Mouse (Mus musculus): ENCODE data around the gene Pole3.

Gene Pole3

DNA sequence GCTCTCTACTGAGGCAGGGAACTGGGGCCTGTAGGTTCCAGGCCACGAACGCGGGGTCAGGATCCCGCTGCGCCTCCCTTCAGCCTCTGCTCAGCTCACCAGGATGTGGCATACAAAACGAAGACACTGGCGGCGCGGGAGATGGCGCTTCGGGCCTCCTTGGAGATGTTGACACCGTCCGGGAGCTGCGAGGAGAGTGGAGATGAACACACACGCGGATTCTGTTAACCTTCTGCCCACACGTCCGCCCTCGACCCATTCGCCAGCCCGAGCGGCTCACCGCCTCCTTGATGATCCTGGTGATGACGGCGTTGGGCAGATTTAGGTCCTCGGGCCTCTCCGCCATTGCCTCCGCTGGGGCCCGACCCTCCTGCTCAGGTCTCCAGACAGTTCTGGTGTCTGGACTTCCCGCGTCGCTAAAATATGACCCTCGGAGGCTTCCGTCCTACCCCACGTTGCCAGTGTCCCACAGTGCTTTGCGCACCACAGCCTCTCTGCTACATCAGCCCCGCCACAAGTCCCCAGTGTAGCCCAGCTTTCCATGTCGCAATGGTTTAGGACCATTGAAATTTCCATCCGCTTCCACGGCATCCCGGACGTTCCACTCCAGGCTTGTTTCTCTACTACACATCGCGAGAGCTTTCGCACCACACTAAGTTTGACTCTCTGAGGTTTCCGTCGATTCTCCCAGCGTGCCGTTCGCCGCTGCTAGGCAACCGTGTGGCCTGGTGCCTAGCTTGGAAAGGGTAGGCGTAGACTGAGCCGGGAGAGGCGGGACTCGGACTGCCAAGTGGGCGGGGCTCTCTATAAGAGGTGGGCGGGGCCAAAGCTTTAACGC lies at the start of gene Pole3, which contains the start of gene 4933430I17Rik:
Pole3 (minus strand) TSS at position 418 of the 838 bp plus-strand sequence.
4933430I17Rik (plus strand) TSS at position 719 of the 838 bp plus-strand sequence.
- in situ Hi-C loops (cut with MboI; ENCODE audit: low sequenced_read_pairs) = no loop called here

DNA sequence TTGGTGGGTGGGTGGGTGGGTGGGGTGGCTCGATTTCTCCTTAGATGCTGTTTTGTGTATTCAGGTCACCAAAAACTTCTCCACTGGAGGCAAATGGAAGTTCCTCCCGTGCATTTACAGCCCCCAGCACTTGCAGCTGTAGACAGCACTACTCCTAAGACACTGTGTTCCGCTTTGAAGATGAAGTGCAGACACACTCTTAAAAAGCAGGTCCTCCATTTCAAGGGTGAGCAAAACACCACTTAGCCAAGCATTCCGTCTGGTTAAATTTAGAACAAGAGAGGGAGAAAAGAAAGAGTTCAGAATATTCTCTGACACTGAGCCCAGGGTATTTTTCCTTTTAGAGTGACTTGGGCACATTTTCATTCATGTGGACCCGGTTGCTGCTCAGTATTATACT lies 45.2 kb upstream of the Pole3 start:
- in situ Hi-C loops (cut with MboI; ENCODE audit: low sequenced_read_pairs) = no loop called here

DNA sequence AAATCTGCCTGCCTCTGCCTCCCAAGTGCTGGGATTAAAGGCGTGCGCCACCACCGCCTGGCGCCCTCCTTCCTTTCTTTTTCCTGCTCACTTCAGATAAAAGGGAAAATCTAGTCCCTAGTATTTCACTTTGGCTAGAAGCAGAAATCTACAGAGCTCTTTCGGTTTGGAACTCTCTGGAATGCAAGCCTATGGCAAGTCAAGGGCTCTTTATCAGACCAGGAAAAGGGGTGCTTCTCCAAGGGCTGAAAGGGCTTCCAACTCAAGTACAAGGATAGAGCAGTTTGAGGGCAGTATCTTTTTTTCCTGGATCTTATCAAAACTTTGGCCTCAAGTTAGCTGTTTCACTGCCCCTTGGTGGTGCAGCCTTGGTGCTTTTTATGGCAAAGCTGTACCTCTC lies 44.7 kb upstream of the Pole3 start:
- in situ Hi-C loops (cut with MboI; ENCODE audit: low sequenced_read_pairs) = no loop called here

DNA sequence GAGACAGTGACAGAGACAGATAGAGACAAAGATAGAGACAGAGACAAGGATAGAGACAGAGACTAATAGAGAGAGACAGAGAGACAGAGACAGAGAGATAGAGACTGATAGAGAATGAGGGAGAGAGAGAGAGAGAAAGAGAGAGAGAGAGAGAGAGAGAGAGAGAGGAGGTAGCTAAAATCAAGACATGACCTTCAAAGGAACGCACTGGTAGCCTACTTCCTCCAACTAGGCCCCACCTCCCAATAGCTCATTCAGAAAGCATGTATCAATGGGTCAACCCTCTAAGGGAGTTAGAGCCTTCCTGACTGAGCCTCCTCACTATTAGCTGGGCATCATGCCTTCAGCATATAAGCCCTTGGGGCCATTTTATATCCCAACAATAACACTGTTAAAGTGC lies 43.5 kb upstream of the Pole3 start:
- in situ Hi-C loops (cut with MboI; ENCODE audit: low sequenced_read_pairs) = no loop called here

DNA sequence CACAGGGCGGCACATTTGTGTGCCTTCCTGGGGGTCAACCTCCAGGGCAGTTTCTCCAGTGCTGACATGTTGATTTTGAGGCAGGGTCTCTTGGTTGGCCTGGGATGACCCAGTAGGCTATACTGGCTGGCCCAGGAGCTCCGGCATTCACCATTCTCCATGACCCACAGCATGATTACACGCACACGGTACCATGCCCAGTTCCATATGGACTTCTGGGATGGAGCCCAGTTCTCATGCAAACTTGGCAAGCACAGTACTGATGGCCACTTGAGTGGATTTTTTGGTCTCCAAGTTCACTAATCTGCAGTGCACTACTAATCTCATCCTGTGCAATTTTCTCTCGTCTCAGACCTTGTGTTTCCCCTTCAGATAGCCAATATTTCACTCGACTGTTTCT lies 42.8 kb upstream of the Pole3 start:
- in situ Hi-C loops (cut with MboI; ENCODE audit: low sequenced_read_pairs) = no loop called here

DNA sequence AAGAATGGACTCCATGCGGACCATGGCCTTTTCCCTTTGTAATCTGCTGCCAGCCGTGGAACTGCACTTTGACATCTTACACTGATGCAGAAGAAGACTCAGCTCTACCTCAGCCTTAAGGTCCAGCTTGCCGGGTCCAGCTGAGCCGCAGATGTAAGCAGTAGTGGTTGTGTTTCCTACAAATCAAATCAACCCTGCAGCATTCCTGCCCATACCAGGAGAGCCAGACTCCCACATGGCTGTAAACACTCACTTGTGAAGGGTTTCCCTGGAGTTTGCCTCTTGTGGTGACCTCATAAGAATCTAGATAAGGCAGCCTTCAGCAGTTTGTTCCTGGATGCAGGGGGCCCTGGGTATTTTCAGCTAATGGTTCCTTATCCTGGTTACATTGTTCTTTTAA lies 41.7 kb upstream of the Pole3 start:
- in situ Hi-C loops (cut with MboI; ENCODE audit: low sequenced_read_pairs) = no loop called here

DNA sequence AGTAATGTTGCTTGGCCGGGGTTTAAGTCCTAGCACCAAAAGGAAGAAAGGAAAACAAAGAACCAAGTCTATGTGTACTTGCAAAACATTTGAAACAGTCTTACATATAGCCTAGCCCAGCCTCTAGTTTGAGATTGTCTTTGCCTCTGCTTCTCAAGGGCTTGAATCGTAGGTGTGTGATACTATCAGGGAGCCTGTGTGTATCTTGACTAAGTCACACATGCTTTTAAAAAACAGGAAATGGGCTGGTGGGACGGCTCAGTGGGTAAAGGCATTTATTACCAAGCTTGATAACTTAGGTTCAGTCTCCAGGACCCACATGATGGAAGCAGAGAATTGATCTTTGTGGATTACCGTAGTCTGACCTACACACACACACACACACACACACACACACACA lies 37.1 kb upstream of the Pole3 start:
- in situ Hi-C loops (cut with MboI; ENCODE audit: low sequenced_read_pairs) = no loop called here

DNA sequence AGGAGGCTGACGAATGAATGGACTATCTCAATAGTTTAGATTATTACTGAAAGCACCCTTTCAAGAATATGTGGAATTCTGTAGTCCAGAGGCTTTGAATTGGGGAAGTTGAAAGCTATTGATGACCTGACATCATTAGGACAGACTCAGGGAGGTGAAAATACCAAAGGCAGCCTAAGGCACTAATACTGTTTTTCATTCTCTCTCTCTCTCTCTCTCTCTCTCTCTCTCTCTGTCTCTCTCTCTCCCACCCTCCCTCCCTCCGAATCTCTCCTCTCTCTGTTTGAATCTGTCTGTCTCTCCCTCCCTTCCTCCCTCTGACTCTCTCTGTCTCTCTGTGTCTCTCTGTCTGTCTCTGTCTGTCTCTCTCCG lies 36.7 kb upstream of the Pole3 start:
- in situ Hi-C loops (cut with MboI; ENCODE audit: low sequenced_read_pairs) = no loop called here

DNA sequence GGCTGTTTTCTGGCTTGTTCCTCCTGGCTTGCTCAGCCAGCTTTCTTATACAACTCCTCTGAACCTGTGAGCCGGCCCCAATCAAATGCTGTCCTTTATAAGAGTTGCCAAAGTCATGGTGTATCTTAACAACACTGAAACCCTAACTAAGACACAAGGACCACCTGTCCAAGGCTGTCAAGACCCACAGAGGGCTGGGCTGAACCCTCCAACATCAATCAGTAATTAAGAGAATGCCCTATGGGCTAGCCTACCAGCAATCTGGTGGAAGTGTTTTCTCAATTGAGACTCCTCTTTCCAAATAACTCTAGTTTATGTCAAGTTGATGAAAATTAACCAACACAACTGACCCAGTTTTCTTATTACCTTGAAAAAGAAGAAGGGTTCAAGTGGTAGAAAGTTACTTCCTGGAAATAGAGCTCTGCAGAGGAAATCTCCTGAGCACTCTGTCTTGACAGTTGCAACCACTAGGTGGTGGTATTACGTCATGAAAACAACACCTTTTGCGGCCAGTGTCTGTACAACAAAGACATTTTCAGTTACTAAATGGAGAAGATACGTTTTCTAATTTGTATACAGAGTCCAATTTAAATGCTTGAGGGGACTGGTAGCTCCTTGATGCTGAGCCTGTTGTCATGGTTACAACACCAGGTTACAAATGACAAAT lies 36.2 kb upstream of the Pole3 start:
- in situ Hi-C loops (cut with MboI; ENCODE audit: low sequenced_read_pairs) = no loop called here

DNA sequence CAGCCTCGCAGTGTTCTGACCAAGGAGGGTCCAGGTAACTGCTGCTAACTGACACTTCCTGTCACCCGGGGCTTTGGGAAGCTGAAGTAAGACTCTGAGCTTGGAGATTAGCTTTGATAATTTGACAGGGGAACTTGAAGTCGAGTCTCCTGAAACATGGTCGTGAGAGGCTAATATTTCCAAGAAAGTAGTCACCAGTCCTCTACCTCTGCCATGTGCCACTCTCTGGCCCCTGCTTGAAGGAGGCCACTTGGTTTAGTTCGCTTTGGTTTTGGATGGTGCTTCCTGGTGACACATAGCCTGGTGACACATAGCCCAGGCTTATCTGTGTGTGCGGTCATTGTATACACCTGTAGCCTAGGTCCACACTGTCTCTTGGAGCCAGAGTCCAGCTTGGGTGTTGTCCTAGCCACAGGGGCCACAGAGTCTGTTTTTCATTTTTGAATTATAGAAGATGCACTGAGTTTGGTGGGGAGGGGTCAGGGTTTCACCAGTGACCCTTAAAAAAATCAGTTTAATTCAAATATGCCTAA lies 35.0 kb upstream of the Pole3 start, which contains the start of gene Rgs3:
Rgs3 (plus strand) TSS at position 51 of the 533 bp plus-strand sequence.
- in situ Hi-C loops (cut with MboI; ENCODE audit: low sequenced_read_pairs) = loop anchor here (5.0 to 10.0 kb wide), 2 partner anchors 137 to 195 kb away; no protein-coding TSS in a partner anchor

DNA sequence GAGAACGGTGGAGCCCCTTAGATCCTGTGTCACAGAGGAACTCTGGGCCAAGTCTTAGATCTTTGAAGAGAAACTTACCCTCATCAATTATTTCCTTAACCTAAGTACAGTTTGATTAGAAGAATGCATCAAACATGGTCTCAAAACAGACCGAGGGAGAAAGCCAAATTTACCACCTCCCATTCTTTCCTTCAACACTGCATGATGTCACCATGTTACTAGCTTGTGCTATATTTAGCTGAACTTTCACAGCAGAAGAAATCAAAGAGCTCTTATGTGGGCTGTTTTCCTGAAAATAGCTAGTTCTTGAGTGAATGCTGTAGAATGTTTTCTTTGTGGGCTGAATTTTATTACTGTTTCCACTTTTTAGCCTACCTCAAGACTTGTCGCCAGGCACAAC lies 32.6 kb upstream of the Pole3 start:
- in situ Hi-C loops (cut with MboI; ENCODE audit: low sequenced_read_pairs) = loop anchor here (5.0 to 10.0 kb wide), 2 partner anchors 140 to 197 kb away; no protein-coding TSS in a partner anchor

DNA sequence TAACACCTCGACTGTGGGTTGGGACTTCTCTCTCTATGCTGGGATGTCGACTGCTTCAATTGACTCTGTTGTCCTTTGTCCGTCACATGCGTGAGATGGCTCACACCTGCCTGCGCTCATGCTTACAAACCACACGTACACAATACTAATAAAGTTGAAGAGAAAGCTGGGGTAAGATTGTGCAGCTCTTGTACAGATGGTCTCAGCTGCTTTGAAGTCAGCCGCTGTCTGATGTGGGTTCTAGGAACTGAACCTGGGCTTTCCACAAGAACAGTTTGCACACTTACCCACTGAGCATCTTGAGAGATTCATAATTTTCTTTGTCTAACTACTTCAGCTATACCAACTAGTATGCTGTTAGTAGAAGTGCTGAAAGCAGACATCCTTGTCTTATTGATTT lies 27.1 kb upstream of the Pole3 start:
- in situ Hi-C loops (cut with MboI; ENCODE audit: low sequenced_read_pairs) = loop anchor here (10.0 kb wide), 1 partner anchor 203 kb away; no protein-coding TSS in a partner anchor

DNA sequence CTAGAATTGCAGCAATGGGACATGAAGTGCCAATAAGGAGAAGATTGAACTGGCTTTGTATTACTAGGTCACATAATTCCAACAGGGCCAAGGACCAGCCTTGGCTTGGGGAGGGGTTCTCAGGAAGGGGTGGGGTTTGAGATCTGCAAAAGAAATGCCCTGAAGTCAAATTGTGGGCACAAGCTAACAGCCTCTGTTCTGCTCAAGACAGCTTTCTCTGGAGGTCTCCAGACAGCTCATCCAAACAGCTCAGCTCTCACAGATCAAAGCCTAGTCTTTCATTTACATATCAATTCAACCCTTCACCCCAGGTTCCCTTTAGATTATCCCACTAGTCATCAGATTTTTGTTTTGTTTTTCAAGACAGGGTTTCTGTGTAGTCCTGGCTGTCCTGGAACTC lies 19.9 kb upstream of the Pole3 start:
- in situ Hi-C loops (cut with MboI; ENCODE audit: low sequenced_read_pairs) = no loop called here

DNA sequence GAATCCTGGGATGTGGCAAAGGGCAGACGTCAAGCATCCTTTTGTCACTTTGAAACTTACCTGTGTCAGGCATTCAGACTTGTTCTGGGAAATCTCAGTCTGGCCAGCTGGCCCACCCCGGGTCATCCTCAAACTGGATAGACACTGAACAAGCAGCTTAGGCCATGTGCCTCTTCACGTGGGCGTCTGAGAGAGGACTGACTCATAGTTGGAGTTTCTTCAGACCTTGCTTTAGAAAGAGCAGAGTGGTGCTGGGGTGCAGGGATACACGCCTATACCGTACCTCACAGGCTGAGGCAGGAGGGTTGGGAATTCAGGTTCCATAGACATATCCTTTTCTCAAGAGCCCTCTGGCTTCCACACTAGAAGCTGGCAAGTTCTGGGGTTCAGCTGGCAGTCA lies 18.9 kb upstream of the Pole3 start:
- in situ Hi-C loops (cut with MboI; ENCODE audit: low sequenced_read_pairs) = no loop called here

DNA sequence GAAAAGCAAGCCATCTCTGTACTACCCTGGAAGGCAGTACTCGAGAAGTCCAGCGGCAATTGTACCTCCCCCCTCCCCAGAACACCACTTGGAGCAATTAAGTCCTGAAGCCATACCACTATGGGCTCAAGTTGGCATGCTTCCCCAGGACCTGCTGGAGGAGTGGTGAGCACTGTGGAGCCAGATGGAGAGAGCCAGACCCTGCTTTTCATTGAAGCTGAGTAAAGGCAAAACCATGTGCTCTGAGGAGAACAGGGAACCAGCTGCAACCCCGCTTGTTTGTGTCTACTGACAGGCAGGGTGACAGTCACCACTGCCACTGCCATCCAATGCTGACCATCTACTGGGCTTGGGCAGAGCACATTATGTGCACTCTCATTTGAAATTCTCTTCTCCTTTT lies 16.9 kb upstream of the Pole3 start:
- in situ Hi-C loops (cut with MboI; ENCODE audit: low sequenced_read_pairs) = no loop called here

DNA sequence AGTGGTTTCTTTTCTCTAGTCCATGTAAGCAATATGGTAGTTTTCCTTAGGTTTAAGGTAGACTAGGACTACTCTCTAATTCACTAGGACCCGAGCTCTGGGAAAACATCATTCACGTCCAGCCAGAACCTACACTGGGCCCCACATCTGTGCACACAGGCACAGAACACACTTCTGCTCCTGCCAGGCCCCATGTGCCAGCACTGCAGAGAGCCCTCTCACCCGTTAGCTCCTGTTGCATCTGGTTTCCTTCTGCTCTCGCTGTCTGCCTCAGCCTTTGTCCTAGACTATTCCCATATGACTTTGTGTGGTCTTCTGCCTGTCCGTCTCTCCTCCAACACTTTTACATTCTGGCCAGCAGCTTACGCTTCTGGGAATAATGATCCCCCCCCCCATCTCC lies 8.9 kb upstream of the Pole3 start:
- in situ Hi-C loops (cut with MboI; ENCODE audit: low sequenced_read_pairs) = no loop called here

DNA sequence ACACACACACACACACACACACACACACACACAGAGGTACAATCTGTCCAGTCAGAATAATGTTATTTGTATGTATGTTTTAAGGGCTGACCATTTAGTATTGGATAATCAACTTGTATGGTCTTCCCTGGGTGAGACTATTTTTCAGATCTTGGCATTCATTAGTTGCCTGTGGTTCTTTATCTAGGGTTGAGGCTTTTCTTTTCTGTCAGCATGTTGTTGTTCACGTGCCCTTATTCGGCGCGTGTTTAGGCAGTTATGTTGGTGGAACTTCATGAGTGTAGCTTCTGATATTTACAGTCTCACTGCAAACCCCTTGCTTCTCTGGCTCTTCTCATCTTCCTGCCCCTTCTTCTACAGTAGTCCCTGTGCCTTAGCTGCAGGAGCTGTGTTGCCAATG lies 2.8 kb upstream of the Pole3 start:
- in situ Hi-C loops (cut with MboI; ENCODE audit: low sequenced_read_pairs) = no loop called here

DNA sequence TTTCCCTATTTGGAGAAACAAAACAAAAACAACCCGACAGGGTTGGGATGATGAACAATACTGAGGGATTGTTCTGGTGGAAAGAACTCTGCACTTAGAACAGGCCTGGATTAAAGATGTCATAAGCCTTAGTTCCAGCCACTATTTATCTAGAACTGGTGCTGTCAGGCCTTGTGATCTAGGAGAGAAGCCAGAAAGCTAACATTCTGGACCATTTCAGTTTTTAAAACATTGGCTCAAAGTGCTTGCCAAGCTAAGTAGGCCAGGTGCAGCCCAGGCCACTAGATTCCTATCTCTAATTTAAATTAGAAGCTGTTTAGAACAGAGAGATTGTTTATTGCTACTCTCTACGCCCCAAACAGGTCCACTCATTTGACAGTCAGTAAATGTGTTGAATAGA lies 1.4 kb upstream of the Pole3 start:
- in situ Hi-C loops (cut with MboI; ENCODE audit: low sequenced_read_pairs) = no loop called here

DNA sequence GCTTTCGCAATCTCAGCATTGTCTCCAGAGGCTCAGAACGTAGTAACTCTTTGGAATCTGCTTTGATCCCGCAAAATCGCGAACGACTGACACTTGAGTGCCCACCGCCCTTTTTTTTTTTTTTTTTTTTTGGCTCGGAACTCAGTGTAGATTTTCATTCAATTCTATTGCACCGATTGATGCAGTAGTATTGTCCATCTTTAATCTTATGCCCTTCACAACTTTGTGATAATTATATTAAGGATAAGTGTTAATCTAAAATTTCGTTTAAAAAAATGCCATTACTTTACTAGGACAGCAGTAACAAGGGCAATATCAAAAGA lies 582 bp upstream of the Pole3 start:
- in situ Hi-C loops (cut with MboI; ENCODE audit: low sequenced_read_pairs) = no loop called here

DNA sequence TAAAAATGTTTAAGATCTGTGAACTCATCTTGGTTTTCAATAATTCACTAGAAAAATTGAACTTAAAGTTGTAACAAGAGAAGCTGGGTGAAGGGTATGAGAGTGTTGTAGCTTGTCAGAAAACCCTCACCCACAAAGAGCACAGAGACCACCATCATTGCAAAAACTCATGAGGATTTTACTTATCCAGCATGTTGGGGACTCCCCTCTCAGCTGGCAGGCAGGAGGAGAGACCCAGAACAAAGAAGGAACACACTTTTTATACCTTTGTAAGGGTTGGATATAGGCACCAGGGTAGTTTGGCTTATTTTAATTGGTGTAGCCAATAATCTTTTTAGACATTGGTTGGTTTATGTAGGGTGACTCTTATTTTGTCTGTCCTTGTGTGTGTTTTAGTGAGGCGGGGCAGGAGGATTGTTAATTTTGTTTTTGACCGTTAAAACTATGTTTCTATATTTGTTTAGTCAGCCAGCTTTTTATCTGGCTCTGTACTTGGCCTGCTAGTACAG lies 3.9 kb downstream of the Pole3 start:
- in situ Hi-C loops (cut with MboI; ENCODE audit: low sequenced_read_pairs) = no loop called here

DNA sequence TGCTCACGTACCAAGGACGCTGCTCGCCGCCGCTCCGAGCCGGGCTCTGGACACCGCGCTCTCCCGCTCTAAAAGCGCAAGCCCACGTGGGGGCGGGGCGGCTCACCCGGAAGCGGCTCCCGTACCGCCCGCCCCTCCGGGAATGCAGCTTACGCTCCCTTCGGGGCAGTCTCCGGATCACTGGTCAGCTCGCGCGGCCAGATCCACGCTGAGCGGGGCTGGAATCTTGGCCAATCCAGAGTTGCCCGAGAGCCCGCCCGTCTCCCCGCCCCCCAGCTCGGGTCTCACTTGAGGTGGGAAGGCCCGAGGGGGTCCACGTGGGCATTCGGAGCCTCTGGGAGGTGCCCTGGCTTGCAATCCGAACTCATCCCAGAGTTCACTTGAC lies 5.0 kb downstream of the Pole3 start, which contains the start of gene Alad:
Alad (minus strand) TSS at position 70 of the 385 bp plus-strand sequence.
- in situ Hi-C loops (cut with MboI; ENCODE audit: low sequenced_read_pairs) = no loop called here
